16 mouse cellular contexts compared by ENCODE assay signal in the genomic region with DNA sequence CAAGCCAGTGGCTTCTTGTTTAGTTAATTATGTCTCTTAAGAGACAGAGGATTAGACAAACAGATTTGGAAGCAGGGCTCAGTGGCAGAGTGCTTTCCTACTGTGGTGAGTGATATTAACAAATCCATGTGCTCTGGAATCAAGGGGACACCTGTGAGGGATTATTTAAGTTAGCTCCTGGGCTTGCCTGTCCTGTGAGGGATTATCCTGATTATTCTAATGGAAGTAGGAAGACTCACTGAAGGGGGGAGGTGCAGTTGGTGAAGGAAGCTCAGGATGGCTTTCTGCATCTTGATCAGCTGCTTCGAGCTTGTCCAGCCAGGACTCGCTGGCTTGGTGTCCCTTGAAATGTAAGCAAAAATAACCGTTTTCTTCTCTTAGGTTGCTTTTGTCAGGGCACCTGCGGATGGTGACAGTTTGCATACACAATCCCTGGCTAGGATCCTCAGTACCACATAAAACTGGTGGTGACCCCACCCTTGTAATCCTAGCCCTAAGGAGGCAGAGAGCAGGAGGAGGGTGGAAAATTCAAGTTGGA.
"Had no signal": no experiment of that assay in that cellular context is flagged by ENCODE, and none has a peak within 500 bp of the region (broad histone marks: within the 10 kb centered on the region; RNA-seq: fewer than 3 reads in every experiment).

No protein-coding gene starts in this region.

- ATAC-seq: intestine, embryonic 16.5 days; midbrain, embryonic 13.5 days had no signal

- H3K9me3 ChIP-seq: liver, embryonic 13.5 days; midbrain, embryonic 13.5 days; stomach, embryonic 15.5 days had no signal

- H3K4me3 ChIP-seq: layer of hippocampus, adult 2 months; liver, embryonic 13.5 days; midbrain, embryonic 13.5 days; stomach, embryonic 15.5 days had no signal

- H3K4me1 ChIP-seq: stomach, embryonic 15.5 days had no signal

- H3K27ac ChIP-seq: layer of hippocampus, adult 2 months; liver, embryonic 13.5 days; midbrain, embryonic 13.5 days; stomach, embryonic 15.5 days had no signal

- H3K36me3 ChIP-seq: liver, embryonic 13.5 days; midbrain, embryonic 13.5 days; stomach, embryonic 15.5 days had no signal

- H3K9ac ChIP-seq: liver, embryonic 13.5 days; midbrain, embryonic 13.5 days; stomach, embryonic 15.5 days had no signal

- H3K4me2 ChIP-seq: liver, embryonic 13.5 days; midbrain, embryonic 13.5 days; stomach, embryonic 15.5 days had no signal

- DNase-seq: kidney, adult 18-20 months; kidney, adult 9 months; kidney, postnatal 25 days; layer of hippocampus, adult 9-11 months; liver, embryonic 13.5 days; lung, adult 2 months; lung, postnatal 14 days; lung, postnatal 4 days; right cerebral cortex, adult 18-20 months; right cerebral cortex, postnatal 14 days; right cerebral cortex, postnatal 4 days; thymus, postnatal 25 days had no signal

- H3K27me3 ChIP-seq: liver, embryonic 13.5 days; midbrain, embryonic 13.5 days; stomach, embryonic 15.5 days had no signal
